In genomic region chr10:118249006-118249595, GRCm38 (mm10) we compare ENCODE assay signal across 21 mouse cellular contexts. TPM values are rescaled to one million over a fixed set of nuclear protein-coding genes. Genes with fewer than 3 reads are reported as not detected.
DNase-seq lines count a peak whose midpoint lies in the region; ATAC-seq and TF ChIP-seq lines count a peak whose summit lies in the region.
"Not testable (repeated sequence)": the region's sequence is repeated elsewhere in the genome, so short reads cannot be mapped to it uniquely, and the experiment has no call there.
"Had no signal": no experiment of that assay in that cellular context is flagged by ENCODE, and none has a peak within 500 bp of the region (broad histone marks: within the 10 kb centered on the region; RNA-seq: fewer than 3 reads in every experiment).

No protein-coding gene starts in this region.

- not testable (repeated sequence) for H3K4me2 ChIP-seq in forebrain, embryonic 14.5 days (ENCODE audit: low read length)
- H3K4me2 ChIP-seq in hindbrain, embryonic 16.5 days (ENCODE audit: low read length) = peak overlapping the region; percentile 12; the same call in 1 of the 2 replicates
- peak overlapping the region; percentile 21 for H3K4me2 ChIP-seq in myocyte (ENCODE audit: low read depth)

- H3K4me3 ChIP-seq in forebrain, embryonic 14.5 days (ENCODE audit: low read depth, low read length); hindbrain, embryonic 16.5 days (ENCODE audit: low read length); myocyte: not testable (repeated sequence)

- not testable (repeated sequence) for TF ChIP-seq POLR2A in brain, embryonic 14.5 days (IDR thresholded peaks at IDR 0.05; ENCODE audit: borderline replicate concordance, extremely low read depth, insufficient read depth, insufficient read length, poor library complexity, severe bottlenecking); myocyte (IDR thresholded peaks at IDR 0.05; ENCODE audit: insufficient read length, low read depth)

- H3K4me1 ChIP-seq in forebrain, embryonic 14.5 days (ENCODE audit: control insufficient read depth, insufficient read depth, low read length); hindbrain, embryonic 16.5 days (ENCODE audit: control insufficient read depth, insufficient read depth, low read depth, low read length): not testable (repeated sequence)

- peak; percentile 42 for DNase-seq in NIH3T3 (ENCODE audit: low read depth)
- DNase-seq in brain, embryonic 14.5 days (ENCODE audit: low read depth) = peak; percentile 15
- DNase-seq in forebrain, embryonic 14.5 days (ENCODE audit: low spot score) = peak; percentile 11
- DNase-seq in layer of hippocampus, adult 8-10 months (ENCODE audit: low spot score in 2 of 2) = peak; percentile 22 to 42
- peak; percentile 5 to 16 for DNase-seq in left cerebral cortex, postnatal 14 days (ENCODE audit: low spot score in 2 of 2)
- peak; percentile 42 for DNase-seq in testis, postnatal 10 days (ENCODE audit: low spot score)

- intact Hi-C loops in left cerebral cortex, postnatal 14 days (cut with DNase I) = not testable (repeated sequence)

- H3K9ac ChIP-seq in forebrain, embryonic 14.5 days (ENCODE audit: low read length); hindbrain, embryonic 16.5 days (ENCODE audit: low read depth, low read length): not testable (repeated sequence)

- H3K27ac ChIP-seq in forebrain, embryonic 14.5 days (ENCODE audit: low read depth, low read length); hindbrain, embryonic 16.5 days (ENCODE audit: low read depth, low read length): not testable (repeated sequence)

- not testable (repeated sequence) for ATAC-seq in forebrain, embryonic 14.5 days; hindbrain, embryonic 16.5 days

- not testable (repeated sequence) for TF ChIP-seq CTCF in brain, embryonic 14.5 days (IDR thresholded peaks at IDR 0.05; ENCODE audit: borderline replicate concordance, extremely low read depth, insufficient read depth, insufficient read length)

- not testable (repeated sequence) for H3K36me3 ChIP-seq in forebrain, embryonic 14.5 days (ENCODE audit: control insufficient read depth, insufficient read depth, low read length); hindbrain, embryonic 16.5 days (ENCODE audit: control insufficient read depth, insufficient read depth, low read length); myocyte (ENCODE audit: control insufficient read depth, insufficient read depth)

- H3ac ChIP-seq in myocyte (ENCODE audit: control insufficient read depth, insufficient read length) = not testable (repeated sequence)

- H3K27me3 ChIP-seq in forebrain, embryonic 14.5 days (replicated peaks; ENCODE audit: control insufficient read depth, insufficient read depth, low read length); hindbrain, embryonic 16.5 days (replicated peaks; ENCODE audit: control insufficient read depth, insufficient read depth, low read length); myocyte (ENCODE audit: control insufficient read depth, insufficient read depth, insufficient read length): not testable (repeated sequence)

- WGBS in forebrain, embryonic 14.5 days = 73% methylated on average over 11 of the region's 11 CpGs
- 58% methylated on average over 11 of the region's 11 CpGs for WGBS in hindbrain, embryonic 16.5 days

- H3K79me2 ChIP-seq in myocyte (ENCODE audit: control insufficient read depth, insufficient read depth) = not testable (repeated sequence)

- not testable (repeated sequence) for H3K9me3 ChIP-seq in forebrain, embryonic 14.5 days (replicated peaks; ENCODE audit: control insufficient read depth, low read length); hindbrain, embryonic 16.5 days (ENCODE audit: control insufficient read depth, low read length)

RNA-seq across cellular contexts. Expression of gene Gm32717, which starts 8.5 kb away (rescaled TPM):
- 0.08 and 0.18 TPM in 2 replicates for polyA plus RNA-seq in brain, embryonic 14.5 days (2012; rRNA removed)
- 0.27 TPM in 1 of 2 replicates, not detected in the other for polyA plus RNA-seq in forebrain, embryonic 14.5 days (2014; fragmentation: Nextera tagmentation; extraction: Ambion mirVana)
- 0.19 and 0.23 TPM in 2 replicates for polyA plus RNA-seq in hindbrain, embryonic 16.5 days (2015; fragmentation: Nextera tagmentation; extraction: Ambion mirVana)
- under 1 TPM; 0.66 to 0.94 (median 0.78) TPM for total RNA-seq in layer of hippocampus, adult 8-10 months (2022)
- under 1 TPM; 0.75 to 0.85 TPM for total RNA-seq in left cerebral cortex, postnatal 14 days (2021)
- 0.02 TPM for polyA plus RNA-seq in myocyte (2012; fragmentation: generic; extraction: Trizol)
- polyA plus RNA-seq: heart, adult 2 months; heart, embryonic 16.5 days; intestine, embryonic 15.5 days; kidney, embryonic 15.5 days; liver, embryonic 16.5 days had no signal

RNA-seq across cellular contexts. Expression of gene Gm32802, which starts 9.4 kb away (rescaled TPM):
- 0.08 and 0.18 TPM in 2 replicates for polyA plus RNA-seq in brain, embryonic 14.5 days (2012; rRNA removed)
- polyA plus RNA-seq in forebrain, embryonic 14.5 days (2014; fragmentation: Nextera tagmentation; extraction: Ambion mirVana) = 0.27 TPM in 1 of 2 replicates, not detected in the other
- polyA plus RNA-seq in hindbrain, embryonic 16.5 days (2015; fragmentation: Nextera tagmentation; extraction: Ambion mirVana) = 0.19 and 0.23 TPM in 2 replicates
- under 1 TPM; 0.66 to 0.94 (median 0.78) TPM for total RNA-seq in layer of hippocampus, adult 8-10 months (2022)
- total RNA-seq in left cerebral cortex, postnatal 14 days (2021) = under 1 TPM; 0.75 to 0.85 TPM
- polyA plus RNA-seq in myocyte (2012; fragmentation: generic; extraction: Trizol) = 0.02 TPM
- polyA plus RNA-seq: heart, adult 2 months; heart, embryonic 16.5 days; intestine, embryonic 15.5 days; kidney, embryonic 15.5 days; liver, embryonic 16.5 days had no signal

RNA-seq across cellular contexts. Expression of gene Il22, which starts 44.4 kb away (rescaled TPM):
- 0.20 TPM in 1 of 2 replicates, not detected in the other for polyA plus RNA-seq in brain, embryonic 14.5 days (2012; rRNA removed)
- polyA plus RNA-seq in forebrain, embryonic 14.5 days (2014; fragmentation: Nextera tagmentation; extraction: Ambion mirVana) = not detected in 2 replicates
- 0.16 and 0.41 TPM in 2 replicates for polyA plus RNA-seq in hindbrain, embryonic 16.5 days (2015; fragmentation: Nextera tagmentation; extraction: Ambion mirVana)
- total RNA-seq in layer of hippocampus, adult 8-10 months (2022) = not detected
- not detected for total RNA-seq in left cerebral cortex, postnatal 14 days (2021)
- not detected for polyA plus RNA-seq in myocyte (2012; fragmentation: generic; extraction: Trizol)
- total RNA-seq: adrenal gland, postnatal 4 days; ES-E14; gastrocnemius, adult 2 months; heart, adult 2 months; layer of hippocampus, postnatal 14 days; megakaryocyte, adult 5-6 weeks had no signal
- polyA plus RNA-seq: forebrain, embryonic 16.5 days; heart, adult 2 months; heart, embryonic 16.5 days; hindbrain, embryonic 10.5 days; intestine, embryonic 15.5 days; kidney, embryonic 15.5 days; limb, embryonic 14.5 days; liver, embryonic 16.5 days had no signal

RNA-seq across cellular contexts. Expression of gene Iltifb, which starts 45.7 kb away (rescaled TPM):
- not detected in 2 replicates for polyA plus RNA-seq in brain, embryonic 14.5 days (2012; rRNA removed)
- polyA plus RNA-seq in forebrain, embryonic 14.5 days (2014; fragmentation: Nextera tagmentation; extraction: Ambion mirVana) = 0.33 TPM in 1 of 2 replicates, not detected in the other
- polyA plus RNA-seq in hindbrain, embryonic 16.5 days (2015; fragmentation: Nextera tagmentation; extraction: Ambion mirVana) = 0.52 and 1.5 TPM in 2 replicates
- not detected for total RNA-seq in layer of hippocampus, adult 8-10 months (2022)
- not detected for total RNA-seq in left cerebral cortex, postnatal 14 days (2021)
- not detected for polyA plus RNA-seq in myocyte (2012; fragmentation: generic; extraction: Trizol)
- total RNA-seq: adrenal gland, postnatal 4 days; ES-E14; gastrocnemius, adult 2 months; heart, adult 2 months; layer of hippocampus, postnatal 14 days; megakaryocyte, adult 5-6 weeks had no signal
- polyA plus RNA-seq: forebrain, embryonic 16.5 days; heart, adult 2 months; heart, embryonic 16.5 days; hindbrain, embryonic 10.5 days; intestine, embryonic 15.5 days; kidney, embryonic 15.5 days; limb, embryonic 14.5 days; liver, embryonic 16.5 days had no signal
